Mouse (Mus musculus) limb, embryonic 15.5 days (tissue): ENCODE results near the gene Ctsl. TPM values are rescaled to one million over a fixed set of nuclear protein-coding genes. Genes with fewer than 3 reads are reported as not detected.
A peak's percentile ranks its signal among the peaks of the same experiment; 100 is the strongest.

Experiments used
- ATAC-seq: fragments of 200-750 bp; cut with Nextera tagmentation; 2 replicates; pipeline ENCODE4 v1.8.0; 2017; ENCODE audit warnings: low read depth, moderate TSS enrichment; ENCODE audit not compliant: insufficient number of reproducible peaks, low FRiP score, low TSS enrichment
- H3K27ac ChIP-seq: fragments of 300-500 bp; sonication (generic); 2 replicates; pipeline ENCODE4 v1.5.1; 2015; ENCODE audit warnings: moderate library complexity, mild to moderate bottlenecking, inconsistent platforms
- H3K27me3 ChIP-seq: fragments of 300-500 bp; sonication (generic); 2 replicates; pipeline ENCODE4 v1.6.1; 2015; ENCODE audit warnings: inconsistent platforms
- H3K36me3 ChIP-seq: fragments of 300-500 bp; sonication (generic); 2 replicates; pipeline ENCODE4 v1.6.1; 2015; ENCODE audit warnings: inconsistent platforms
- H3K4me1 ChIP-seq: fragments of 300-500 bp; sonication (generic); 2 replicates; pipeline ENCODE4 v1.6.1; 2015; ENCODE audit warnings: inconsistent platforms
- H3K4me2 ChIP-seq: fragments of 300-500 bp; sonication (generic); 2 replicates; pipeline ENCODE4 v1.6.1; 2015; ENCODE audit warnings: mild to moderate bottlenecking, inconsistent platforms
- H3K4me3 ChIP-seq: fragments of 300-500 bp; sonication (generic); 2 replicates; pipeline ENCODE4 v1.5.1; 2015; ENCODE audit warnings: mild to moderate bottlenecking, inconsistent platforms
- H3K9ac ChIP-seq: fragments of 300-500 bp; sonication (generic); 2 replicates; pipeline ENCODE4 v1.6.1; 2015; ENCODE audit warnings: inconsistent platforms
- H3K9me3 ChIP-seq: fragments of 300-500 bp; sonication (generic); 2 replicates; pipeline ENCODE4 v1.6.1; 2016; ENCODE audit warnings: inconsistent platforms
- WGBS: fragments of 180-500 bp; shearing (Covaris S2); methylation state at CpG from one replicate; pipeline ENCODE4 v1.1.7; 2015; 5-methylcytosine and 5-hydroxymethylcytosine counted together
- polyA plus RNA-seq: library from polyadenylated mRNA; unstranded; fragments of >200 nt; fragmentation: Nextera tagmentation; extraction: Ambion mirVana; gene quantifications from 2 replicates; pipeline ENCODE4 v1.2.1, GENCODE M21; 2015

The Ctsl gene
- polyA plus RNA-seq, 1 experiment from 2014 or later, result 242 TPM

- H3K9me3 ChIP-seq, result no peaks in the 10 kb centered on the region
- no peaks in the 10 kb centered on the region for H3K27me3 ChIP-seq
- no peak overlapping the region for H3K4me2 ChIP-seq
- no peak overlapping the region for H3K27ac ChIP-seq
- 73% methylated on average over 3 of the region's 3 CpGs for WGBS
- no peak overlapping the region for H3K4me3 ChIP-seq
- H3K36me3 ChIP-seq, result no peaks in the 10 kb centered on the region
- ATAC-seq, result no peak
- H3K4me1 ChIP-seq, result no peaks in the 10 kb centered on the region
- H3K9ac ChIP-seq, result no peak overlapping the region
Measured at GRCm38 (mm10) chr13:64333102-64333501, 37.6 kb downstream of the Ctsl start.

- Histone ChIP-seq H3K27ac (no peak overlapping the region), H3K4me2 (no peak overlapping the region), H3K4me1 (no peaks in the 10 kb centered on the region), H3K4me3 (no peak overlapping the region), H3K27me3 (no peaks in the 10 kb centered on the region), H3K9ac (no peak overlapping the region), H3K9me3 (no peaks in the 10 kb centered on the region), H3K36me3 (no peaks in the 10 kb centered on the region)
- WGBS, result 67% methylated on average over 6 of the region's 6 CpGs
- ATAC-seq, result no peak
Measured at GRCm38 (mm10) chr13:64332321-64332720, 38.4 kb downstream of the Ctsl start.

GRCm38 (mm10) chr13:64322561-64323281 lies 48.0 kb downstream of the Ctsl start:
- H3K9me3 ChIP-seq, result no peaks in the 10 kb centered on the region
- H3K27ac ChIP-seq, result no peak overlapping the region
- 73% methylated on average over 8 of the region's 8 CpGs for WGBS
- H3K27me3 ChIP-seq, result no peaks in the 10 kb centered on the region
- no peak overlapping the region for H3K4me2 ChIP-seq
- no peak overlapping the region for H3K4me3 ChIP-seq
- no peaks in the 10 kb centered on the region for H3K4me1 ChIP-seq
- ATAC-seq, result no peak
- no peaks in the 10 kb centered on the region for H3K36me3 ChIP-seq
- H3K9ac ChIP-seq, result no peak overlapping the region

- Histone ChIP-seq H3K9me3 (no peaks in the 10 kb centered on the region), H3K27ac (no peak overlapping the region), H3K4me3 (no peak overlapping the region), H3K4me1 (no peaks in the 10 kb centered on the region), H3K9ac (no peak overlapping the region), H3K4me2 (no peak overlapping the region), H3K36me3 (no peaks in the 10 kb centered on the region), H3K27me3 (no peaks in the 10 kb centered on the region)
- ATAC-seq, result no peak
- WGBS, result 77% methylated on average over 8 of the region's 8 CpGs
Measured at GRCm38 (mm10) chr13:64320334-64320733, 50.4 kb downstream of the Ctsl start.

- Histone ChIP-seq H3K4me2 (no peak overlapping the region), H3K27ac (no peak overlapping the region), H3K36me3 (no peaks in the 10 kb centered on the region), H3K9ac (no peak overlapping the region), H3K9me3 (no peaks in the 10 kb centered on the region), H3K4me3 (no peak overlapping the region), H3K4me1 (no peaks in the 10 kb centered on the region), H3K27me3 (no peaks in the 10 kb centered on the region)
- ATAC-seq, result no peak
Measured at GRCm38 (mm10) chr13:64319782-64320181, 50.9 kb downstream of the Ctsl start.

- 30% methylated on average over 2 of the region's 2 CpGs for WGBS
- H3K4me1 ChIP-seq, result no peaks in the 10 kb centered on the region
- H3K27ac ChIP-seq, result no peak overlapping the region
Measured at GRCm38 (mm10) chr13:64318355-64318754, 52.3 kb downstream of the Ctsl start.

GRCm38 (mm10) chr13:64315483-64316050 lies 55.1 kb downstream of the Ctsl start:
- no peaks in the 10 kb centered on the region for H3K36me3 ChIP-seq
- no peak overlapping the region for H3K4me2 ChIP-seq
- H3K27me3 ChIP-seq, result 0 out of 2 replicates have a peak, but pooled peaks cover 3% of the 10 kb centered on the region
- under 1% methylated on average over 3 of the region's 3 CpGs for WGBS
- H3K9me3 ChIP-seq, result no peaks in the 10 kb centered on the region
- H3K4me3 ChIP-seq, result no peak overlapping the region
- H3K27ac ChIP-seq, result no peak overlapping the region
- H3K9ac ChIP-seq, result no peak overlapping the region
- peaks cover 13% of the 10 kb centered on the region for H3K4me1 ChIP-seq
- ATAC-seq, result no peak

More at GRCm38 (mm10) chr13:64318355-64318754, 52.3 kb downstream of the Ctsl start:
- Histone ChIP-seq H3K9ac (no peak overlapping the region), H3K4me3 (no peak overlapping the region), H3K27me3 (0 out of 2 replicates have a peak, but pooled peaks cover 3% of the 10 kb centered on the region), H3K4me2 (no peak overlapping the region), H3K9me3 (no peaks in the 10 kb centered on the region), H3K36me3 (no peaks in the 10 kb centered on the region)
- ATAC-seq, result no peak

- Histone ChIP-seq H3K4me1 (peaks cover 16% of the 10 kb centered on the region), H3K9ac (no peak overlapping the region), H3K4me2 (no peak overlapping the region), H3K4me3 (no peak overlapping the region), H3K27me3 (0 out of 2 replicates have a peak, but pooled peaks cover 3% of the 10 kb centered on the region), H3K27ac (no peak overlapping the region), H3K9me3 (no peaks in the 10 kb centered on the region), H3K36me3 (no peaks in the 10 kb centered on the region)
- WGBS, result 70% methylated on average over 3 of the region's 3 CpGs
- no peak for ATAC-seq
Measured at GRCm38 (mm10) chr13:64314041-64314440, 56.6 kb downstream of the Ctsl start.

- Histone ChIP-seq H3K27me3 (0 out of 2 replicates have a peak, but pooled peaks cover 3% of the 10 kb centered on the region), H3K27ac (no peak overlapping the region), H3K36me3 (0 out of 2 replicates have a peak, but pooled peaks cover 2% of the 10 kb centered on the region), H3K9me3 (no peaks in the 10 kb centered on the region), H3K9ac (no peak overlapping the region), H3K4me2 (peak overlapping the region; percentile 53), H3K4me3 (peak overlapping the region; percentile 67), H3K4me1 (peaks cover 16% of the 10 kb centered on the region)
- WGBS, result 0% methylated on average over 2 of the region's 2 CpGs
- no peak for ATAC-seq
Measured at GRCm38 (mm10) chr13:64312916-64313289, 57.8 kb downstream of the Ctsl start.

- Histone ChIP-seq H3K4me1 (peaks cover 16% of the 10 kb centered on the region), H3K4me3 (peak within 1 kb of the TSS; percentile 67), H3K27me3 (0 out of 2 replicates have a peak, but pooled peaks cover 3% of the 10 kb centered on the region), H3K4me2 (peak within 1 kb of the TSS; percentile 53), H3K27ac (peak within 1 kb of the TSS; percentile 89), H3K9ac (peak within 1 kb of the TSS; percentile 65), H3K36me3 (peaks cover 8% of the 10 kb centered on the region; the same call in 1 of the 2 replicates), H3K9me3 (no peaks in the 10 kb centered on the region)
- WGBS, result under 1% methylated on average over 73 of the region's 74 CpGs
- peak; percentile 88 for ATAC-seq
Measured at GRCm38 (mm10) chr13:64312024-64312915, 58.4 kb downstream of the Ctsl start, which contains the start of gene Aaed1. Gene Aaed1 (minus strand): TSS chr13:64312710.

- Histone ChIP-seq H3K4me1 (peaks cover 16% of the 10 kb centered on the region), H3K27me3 (0 out of 2 replicates have a peak, but pooled peaks cover 3% of the 10 kb centered on the region), H3K9me3 (no peaks in the 10 kb centered on the region), H3K4me2 (peak overlapping the region; percentile 53), H3K27ac (no peak overlapping the region), H3K9ac (no peak overlapping the region), H3K36me3 (peaks cover 11% of the 10 kb centered on the region; the same call in 1 of the 2 replicates), H3K4me3 (peak overlapping the region; percentile 67)
- ATAC-seq, result no peak
- WGBS, result 58% methylated on average over 1 of the region's 1 CpGs
Measured at GRCm38 (mm10) chr13:64311266-64311665, 59.4 kb downstream of the Ctsl start.
